Mouse (Mus musculus) MEL (cell line): ENCODE results near the gene Prkar2a. TPM values are rescaled to one million over a fixed set of nuclear protein-coding genes. Genes with fewer than 3 reads are reported as not detected.

Source experiments
- DNase-seq: peaks from one replicate; pipeline ENCODE4 v3.0.0; 2011; ENCODE audit warnings: low read depth, low spot score
- H3K27ac ChIP-seq: 2 replicates; pipeline ENCODE4 v1.5.1; 2012; ENCODE audit warnings: low read depth, mild to moderate bottlenecking, control low read depth, low read length, moderate library complexity; ENCODE audit not compliant: control insufficient read depth
- H3K27me3 ChIP-seq, 2 experiments: fragments of 150-350 bp in 1 of 2; sonication (generic) in 1 of 2; 2 replicates each; pipeline ENCODE4 v1.6.1; 2012; ENCODE audit warnings: low read length in 2 of 2, mild to moderate bottlenecking in 2 of 2, improper control_type of control experiment in 1 of 2, moderate library complexity in 1 of 2; ENCODE audit not compliant: insufficient read depth in 2 of 2, control insufficient read depth in 1 of 2
- H3K36me3 ChIP-seq, 2 experiments: 2 replicates each; pipeline ENCODE4 v1.6.1; 2012 to 2014; ENCODE audit warnings: low read length in 2 of 2, improper control_type of control experiment in 1 of 2, inconsistent platforms in 1 of 2, mild to moderate bottlenecking in 1 of 2; ENCODE audit not compliant: insufficient read depth in 2 of 2, control insufficient read depth in 1 of 2
- H3K4me1 ChIP-seq, 2 experiments: fragments of 150-350 bp in 1 of 2; sonication (generic) in 1 of 2; 2 replicates each; pipeline ENCODE4 v1.6.1; 2012; ENCODE audit warnings: low read length in 2 of 2, improper control_type of control experiment in 1 of 2, mild to moderate bottlenecking in 1 of 2; ENCODE audit not compliant: insufficient read depth in 2 of 2, control insufficient read depth in 1 of 2
- H3K4me3 ChIP-seq, 2 experiments: fragments of 150-350 bp in 1 of 2; sonication (generic) in 1 of 2; 2 replicates each; pipeline ENCODE4 v1.5.1; 2012; ENCODE audit warnings: low read depth in 2 of 2, low read length in 2 of 2, mild to moderate bottlenecking in 2 of 2, moderate library complexity in 2 of 2, control low read depth in 1 of 2, improper control_type of control experiment in 1 of 2; ENCODE audit not compliant: control insufficient read depth in 1 of 2, insufficient read depth in 1 of 2
- H3K79me2 ChIP-seq: 2 replicates; pipeline ENCODE4 v1.6.1; 2012; ENCODE audit warnings: mild to moderate bottlenecking, low read length, moderate library complexity; ENCODE audit not compliant: control insufficient read depth, poor library complexity, insufficient read depth
- H3K9ac ChIP-seq: 2 replicates; pipeline ENCODE4 v1.6.1; 2012; ENCODE audit warnings: low read depth, mild to moderate bottlenecking, control low read depth, low read length, moderate library complexity; ENCODE audit not compliant: control insufficient read depth, poor library complexity, severe bottlenecking
- H3K9me3 ChIP-seq: fragments of 150-350 bp; sonication (generic); replicated peaks from 2 replicates; pipeline ENCODE4 v1.6.1; 2012; ENCODE audit warnings: mild to moderate bottlenecking, low read length, improper control_type of control experiment, moderate library complexity; ENCODE audit not compliant: insufficient read depth
- BHLHE40 ChIP-seq: IDR thresholded peaks from 2 replicates; pipeline ENCODE4 v1.6.1; 2012; ENCODE audit warnings: low read depth, mild to moderate bottlenecking, inconsistent platforms, low read length, improper control_type of control experiment, borderline replicate concordance
- CHD2 ChIP-seq: IDR thresholded peaks from 2 replicates; pipeline ENCODE4 v1.6.1; 2011; ENCODE audit warnings: low read length, improper control_type of control experiment
- CTCF ChIP-seq, 3 experiments: IDR thresholded peaks in 2 of 3; conservative IDR thresholded peaks in 1 of 3; 2 replicates each; pipeline ENCODE4 v1.5.1; 2011 to 2012; ENCODE audit warnings: low read length in 3 of 3, low read depth in 2 of 3, mild to moderate bottlenecking in 2 of 3, improper control_type of control experiment in 1 of 3, inconsistent platforms in 1 of 3, mixed read lengths in 1 of 3, moderate library complexity in 1 of 3; ENCODE audit not compliant: control insufficient read depth in 1 of 3, insufficient read depth in 1 of 3, poor library complexity in 1 of 3, severe bottlenecking in 1 of 3
- ELF1 ChIP-seq: IDR thresholded peaks from 2 replicates; pipeline ENCODE4 v1.6.1; 2014; ENCODE audit warnings: low read depth, mild to moderate bottlenecking, inconsistent platforms, low read length, improper control_type of control experiment, moderate library complexity
- EP300 ChIP-seq, 2 experiments: IDR thresholded peaks; 2 replicates each; pipeline ENCODE4 v1.6.1; 2011; ENCODE audit warnings: improper control_type of control experiment in 2 of 2, low read length in 2 of 2, low read depth in 1 of 2, mild to moderate bottlenecking in 1 of 2
- GATA1 ChIP-seq: IDR thresholded peaks from 2 replicates; pipeline ENCODE4 v1.6.1; 2011; ENCODE audit warnings: low read depth, low read length, improper control_type of control experiment
- KAT2A ChIP-seq: conservative IDR thresholded peaks from 2 replicates; pipeline ENCODE4 v1.6.1; 2012; ENCODE audit warnings: low read depth, low read length, improper control_type of control experiment, inconsistent platforms
- MAX ChIP-seq: IDR thresholded peaks from 2 replicates; pipeline ENCODE4 v1.6.1; 2011; ENCODE audit warnings: low read length, improper control_type of control experiment
- MEF2A ChIP-seq: IDR thresholded peaks from 2 replicates; pipeline ENCODE4 v1.6.1; 2014; ENCODE audit warnings: low read depth, mild to moderate bottlenecking, inconsistent platforms, low read length, improper control_type of control experiment; ENCODE audit not compliant: poor library complexity, insufficient replicate concordance, severe bottlenecking; ENCODE audit errors: extremely low read depth
- MXI1 ChIP-seq: IDR thresholded peaks from 2 replicates; pipeline ENCODE4 v1.6.1; 2011; ENCODE audit warnings: mild to moderate bottlenecking, low read depth, low read length, improper control_type of control experiment
- MYB ChIP-seq: IDR thresholded peaks from 2 replicates; pipeline ENCODE4 v1.6.1; 2011; ENCODE audit warnings: mild to moderate bottlenecking, low read depth, low read length, improper control_type of control experiment
- MYC ChIP-seq: IDR thresholded peaks from 2 replicates; pipeline ENCODE4 v1.6.1; 2011; ENCODE audit warnings: low read depth, mild to moderate bottlenecking, low read length, improper control_type of control experiment, moderate library complexity
- NELFE ChIP-seq: IDR thresholded peaks from 2 replicates; pipeline ENCODE4 v1.6.1; 2011; ENCODE audit warnings: low read depth, low read length, improper control_type of control experiment
- RCOR1 ChIP-seq: IDR thresholded peaks from 2 replicates; pipeline ENCODE4 v1.6.1; 2012; ENCODE audit warnings: low read depth, mild to moderate bottlenecking, inconsistent platforms, low read length, improper control_type of control experiment
- SIN3A ChIP-seq: IDR thresholded peaks from 2 replicates; pipeline ENCODE4 v1.6.1; 2012; ENCODE audit warnings: low read length, improper control_type of control experiment, inconsistent platforms
- UBTF ChIP-seq: IDR thresholded peaks from 2 replicates; pipeline ENCODE4 v1.6.1; 2012; ENCODE audit warnings: low read depth, mild to moderate bottlenecking, inconsistent platforms, low read length, improper control_type of control experiment, moderate library complexity, borderline replicate concordance; ENCODE audit not compliant: insufficient read depth
- USF1 ChIP-seq: IDR thresholded peaks from 2 replicates; pipeline ENCODE4 v1.6.1; 2014; ENCODE audit warnings: low read depth, mild to moderate bottlenecking, inconsistent platforms, low read length, improper control_type of control experiment, moderate library complexity
- ZC3H11A ChIP-seq: IDR thresholded peaks from 2 replicates; pipeline ENCODE4 v1.6.1; 2012; ENCODE audit warnings: low read depth, mild to moderate bottlenecking, inconsistent platforms, low read length, improper control_type of control experiment
- ZKSCAN1 ChIP-seq: IDR thresholded peaks from 2 replicates; pipeline ENCODE4 v1.6.1; 2012; ENCODE audit warnings: low read depth, mild to moderate bottlenecking, inconsistent platforms, low read length, improper control_type of control experiment, moderate library complexity
- ZNF384 ChIP-seq: IDR thresholded peaks from 2 replicates; pipeline ENCODE4 v1.6.1; 2012; ENCODE audit warnings: low read depth, mild to moderate bottlenecking, inconsistent platforms, low read length, improper control_type of control experiment
- polyA plus RNA-seq, 2 experiments: library from polyadenylated mRNA; stranded (reverse) in 1 of 2; unstranded in 1 of 2; fragments of >175 nt in 1 of 2; fragments of >200 nt in 1 of 2; gene quantifications; 2 replicates each; pipeline versions ENCODE4 v1.2.1 to v1.2.4; 2012; ENCODE audit warnings: low replicate concordance in 2 of 2, low read depth in 1 of 2; ENCODE audit not compliant: insufficient read length in 2 of 2, insufficient read depth in 1 of 2, missing spikeins in 1 of 2
- total RNA-seq: library from RNA; depleted of rRNA; stranded (reverse); fragments of 300-350 nt; gene quantifications from 2 replicates; pipeline ENCODE4 v1.2.3, GENCODE M21; 2012

Gene Prkar2a
- total and polyA plus RNA-seq, 3 experiments = 22.4 to 230 (median 87.9) TPM

- TF ChIP-seq BHLHE40 = no peak
- TF ChIP-seq EP300 (IDR thresholded peaks at IDR 0.05; ENCODE audit: low read depth in 1 of 2, low read length in 2 of 2) = peak in 1 of 2 experiments; percentile 16; a peak in 1 of 4 replicates
- peak; percentile 70; the same call in 1 of the 2 replicates for TF ChIP-seq KAT2A
- TF ChIP-seq MXI1 = peak; percentile 94; the same call in 1 of the 2 replicates
- TF ChIP-seq NELFE = peak; percentile 94
- no peak for TF ChIP-seq USF1
- no peak for TF ChIP-seq CHD2
These were observed 40.2 kb upstream of the Prkar2a start, which contains the start of gene Arih2 (continued) for GRCm38 (mm10) chr9:108648611-108649560.

- H3K36me3 ChIP-seq = peaks cover 3 to 17% of the 10 kb centered on the region in 2 experiments; a peak in 3 of 4 replicates
- DNase-seq = peak; percentile 75
- H3K4me1 ChIP-seq = peaks cover 2 to 6% of the 10 kb centered on the region in 2 experiments; a peak in 2 of 4 replicates
- peaks cover 36% of the 10 kb centered on the region for H3K79me2 ChIP-seq
- H3K27ac ChIP-seq = peak overlapping the region; percentile 97
- no peak for TF ChIP-seq CHD2
- TF ChIP-seq MYB = no peak
- TF ChIP-seq CTCF (IDR thresholded peaks at IDR 0.05 in 2 of 3, conservative IDR thresholded peaks at IDR 0.05 in 1 of 3; ENCODE audit: control insufficient read depth in 1 of 3, insufficient read depth in 1 of 3, low read depth in 2 of 3, low read length in 3 of 3, poor library complexity in 1 of 3, severe bottlenecking in 1 of 3) = no peak
- no peak for TF ChIP-seq GATA1
- TF ChIP-seq MXI1 = peak; percentile 77
- TF ChIP-seq ZKSCAN1 = no peak
- TF ChIP-seq SIN3A = peak; percentile 41
- no peak for TF ChIP-seq MEF2A
- no peak for TF ChIP-seq USF1
- no peak for TF ChIP-seq ZC3H11A
- no peak; the same call in 1 of the 2 replicates for TF ChIP-seq MAX
- TF ChIP-seq RCOR1 = peak; percentile 51; the same call in 1 of the 2 replicates
- 0 out of 2 replicates have a peak, but pooled peaks have one; percentile 36 for TF ChIP-seq ZNF384
- TF ChIP-seq BHLHE40 = 0 out of 2 replicates have a peak, but pooled peaks have one; percentile 8
- TF ChIP-seq ELF1 = no peak
- TF ChIP-seq MYC = no peak
- no peak for TF ChIP-seq UBTF
- TF ChIP-seq KAT2A = no peak
- no peaks in the 10 kb centered on the region for H3K9me3 ChIP-seq
- H3K9ac ChIP-seq = peak overlapping the region; percentile 94
- H3K27me3 ChIP-seq = no peaks in the 10 kb centered on the region
- peak overlapping the region; percentile 79 to 89 for H3K4me3 ChIP-seq
These were observed 39.3 kb upstream of the Prkar2a start for GRCm38 (mm10) chr9:108649561-108650440.
